Mouse (Mus musculus) T-helper 2 cell (primary cell): ENCODE measurements around the gene Pafah2.

Experiments used
- in situ Hi-C: fragments of 300-600 bp; cut with MboI, MseI; formaldehyde crosslinking; loops from one replicate; pipeline ENCODE4 v1.15.1; 2025; ENCODE audit warnings: high pct_unique_total_duplicates

The Pafah2 gene

DNA sequence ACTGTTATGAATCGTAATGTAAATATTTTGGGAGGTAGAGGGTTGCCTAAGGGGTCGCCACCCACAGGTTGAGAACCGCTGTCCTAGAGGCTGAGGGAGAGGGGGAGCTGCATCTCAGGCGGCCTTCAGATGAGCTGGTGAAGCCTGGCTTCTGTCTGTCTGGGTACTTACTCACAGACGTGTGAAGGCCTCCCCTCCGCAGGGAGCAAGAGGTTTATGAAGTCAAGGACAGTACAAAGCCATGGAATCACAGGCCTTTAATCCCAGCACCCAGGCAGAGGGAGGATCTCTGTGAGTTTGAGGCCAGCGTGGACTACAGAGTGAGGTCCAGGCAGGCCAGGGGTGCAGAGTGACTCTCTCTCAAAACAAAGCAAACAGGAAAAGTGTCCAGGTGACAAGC, 21.0 kb downstream of the Pafah2 start:
- in situ Hi-C loops: no loop called here

- in situ Hi-C loops: no loop called here
These were observed 25.9 kb downstream of the Pafah2 start for GRCm38 (mm10) chr4:134421971-134422370.

- in situ Hi-C loops: no loop called here
These were observed 27.8 kb downstream of the Pafah2 start for GRCm38 (mm10) chr4:134423949-134424348.

GRCm38 (mm10) chr4:134425088-134425487, 29.0 kb downstream of the Pafah2 start:
- in situ Hi-C loops: no loop called here

DNA sequence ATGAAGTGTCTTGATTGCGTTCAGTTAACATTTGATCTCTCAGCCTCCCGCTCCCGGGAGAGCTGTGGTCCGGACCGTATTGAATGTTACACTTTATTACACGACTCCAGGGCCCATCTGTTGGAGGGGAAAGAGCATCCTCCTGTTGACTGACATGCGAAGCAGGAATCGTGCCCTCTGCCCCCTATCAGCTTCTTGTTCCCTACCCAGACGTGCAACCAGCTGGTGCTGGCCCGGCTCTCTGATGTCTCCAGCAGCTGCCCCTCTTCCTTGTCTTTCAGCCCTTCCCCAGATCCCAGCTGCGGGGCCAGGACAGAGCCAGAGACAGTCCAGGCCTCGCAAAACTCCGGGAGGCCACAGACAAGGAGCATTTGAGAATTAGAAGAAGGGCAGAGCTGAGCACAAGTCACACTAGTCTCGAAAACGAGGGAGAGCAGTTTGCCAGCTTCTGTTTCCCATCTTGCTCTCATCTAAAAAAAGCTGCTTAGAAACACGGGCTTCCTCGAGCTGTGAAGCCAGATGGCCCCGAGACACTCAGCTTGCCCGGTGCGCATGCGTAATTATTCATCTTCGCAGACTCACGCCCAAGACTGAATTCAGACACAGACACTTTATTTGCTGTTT, 34.4 kb downstream of the Pafah2 start:
- in situ Hi-C loops: no loop called here

DNA sequence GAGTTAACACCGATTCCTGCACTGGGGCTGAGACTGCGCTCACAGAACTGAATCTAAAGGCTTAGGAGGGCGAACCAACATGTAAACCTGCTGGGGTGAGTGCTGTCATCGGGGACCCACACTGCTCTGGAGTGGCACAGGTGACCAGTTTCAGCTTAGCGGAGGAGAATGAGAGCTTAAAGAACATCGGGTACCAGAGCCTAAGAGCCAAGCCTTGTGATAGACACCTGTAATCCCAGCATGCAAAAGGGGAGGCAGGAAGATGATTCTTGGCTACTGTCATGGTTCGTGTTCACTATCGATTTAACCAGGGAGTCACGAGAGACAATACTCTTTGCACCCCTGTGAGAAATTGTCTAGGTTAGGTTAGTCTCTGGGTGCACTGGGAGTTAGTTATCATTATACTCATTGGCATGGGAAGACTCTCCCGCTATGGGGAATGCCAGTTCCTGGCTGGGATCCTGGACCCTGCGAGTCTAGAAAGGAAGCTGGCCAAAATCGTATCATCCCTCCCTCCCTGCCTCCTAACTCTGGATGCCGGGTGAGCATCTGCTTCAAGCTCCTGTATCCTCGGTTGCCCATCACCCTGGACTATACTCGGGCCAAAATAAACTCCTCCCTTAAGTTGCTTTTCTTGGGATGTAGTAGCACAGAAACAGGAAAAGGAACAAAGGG, 36.7 kb downstream of the Pafah2 start:
- in situ Hi-C loops: no loop called here

DNA sequence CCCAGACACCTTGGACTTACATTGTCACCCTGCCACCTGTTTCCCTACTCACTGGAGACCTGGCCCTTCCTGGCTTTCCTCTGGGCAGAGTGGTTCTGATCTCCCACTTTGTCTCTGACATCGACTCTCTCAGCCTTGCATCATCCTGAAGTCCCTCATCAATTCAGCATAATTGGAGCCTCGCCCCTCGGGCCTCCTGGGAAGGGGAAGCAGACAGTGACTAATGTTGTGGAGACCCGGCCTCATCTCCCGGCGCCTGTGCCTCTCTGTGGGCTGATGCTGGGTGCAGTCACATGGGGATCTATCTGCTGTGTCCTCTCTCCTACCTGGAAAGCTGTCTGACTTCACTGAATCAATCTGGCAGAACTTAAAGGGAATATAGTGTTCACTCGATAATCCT, 40.1 kb downstream of the Pafah2 start:
- in situ Hi-C loops: no loop called here

GRCm38 (mm10) chr4:134436659-134437058, 40.5 kb downstream of the Pafah2 start:
- in situ Hi-C loops: no loop called here

- in situ Hi-C loops: no loop called here
These were observed 43.0 kb downstream of the Pafah2 start for GRCm38 (mm10) chr4:134439119-134439518.

GRCm38 (mm10) chr4:134439919-134440318, 43.8 kb downstream of the Pafah2 start:
- in situ Hi-C loops: no loop called here

- in situ Hi-C loops: no loop called here
These were observed 46.1 kb downstream of the Pafah2 start for GRCm38 (mm10) chr4:134442216-134442615.

DNA sequence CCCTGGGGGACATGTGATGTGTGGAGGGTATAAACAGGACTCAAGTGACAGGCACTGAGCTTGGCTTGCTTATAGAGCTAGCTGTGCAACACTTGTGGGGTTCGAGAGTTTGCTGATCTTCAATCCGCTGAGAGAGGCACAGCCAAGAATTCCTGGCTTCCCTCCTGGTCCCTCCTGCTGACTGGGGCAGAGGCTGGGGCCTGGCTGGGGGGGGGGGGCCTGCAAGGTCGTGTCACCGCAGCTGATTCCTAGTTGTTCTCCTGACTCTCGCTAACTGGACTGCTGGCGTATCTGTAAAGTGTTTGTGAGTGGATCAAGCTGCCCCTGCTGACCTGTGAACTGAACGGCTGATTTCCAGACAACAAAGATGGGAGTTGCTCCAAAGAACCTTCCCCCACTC, 47.5 kb downstream of the Pafah2 start:
- in situ Hi-C loops: no loop called here

- in situ Hi-C loops: no loop called here
These were observed 48.8 kb downstream of the Pafah2 start for GRCm38 (mm10) chr4:134444949-134445348.

- in situ Hi-C loops: no loop called here
These were observed 49.4 kb downstream of the Pafah2 start for GRCm38 (mm10) chr4:134445489-134445888.

GRCm38 (mm10) chr4:134447966-134448365, 51.8 kb downstream of the Pafah2 start:
- in situ Hi-C loops: no loop called here

DNA sequence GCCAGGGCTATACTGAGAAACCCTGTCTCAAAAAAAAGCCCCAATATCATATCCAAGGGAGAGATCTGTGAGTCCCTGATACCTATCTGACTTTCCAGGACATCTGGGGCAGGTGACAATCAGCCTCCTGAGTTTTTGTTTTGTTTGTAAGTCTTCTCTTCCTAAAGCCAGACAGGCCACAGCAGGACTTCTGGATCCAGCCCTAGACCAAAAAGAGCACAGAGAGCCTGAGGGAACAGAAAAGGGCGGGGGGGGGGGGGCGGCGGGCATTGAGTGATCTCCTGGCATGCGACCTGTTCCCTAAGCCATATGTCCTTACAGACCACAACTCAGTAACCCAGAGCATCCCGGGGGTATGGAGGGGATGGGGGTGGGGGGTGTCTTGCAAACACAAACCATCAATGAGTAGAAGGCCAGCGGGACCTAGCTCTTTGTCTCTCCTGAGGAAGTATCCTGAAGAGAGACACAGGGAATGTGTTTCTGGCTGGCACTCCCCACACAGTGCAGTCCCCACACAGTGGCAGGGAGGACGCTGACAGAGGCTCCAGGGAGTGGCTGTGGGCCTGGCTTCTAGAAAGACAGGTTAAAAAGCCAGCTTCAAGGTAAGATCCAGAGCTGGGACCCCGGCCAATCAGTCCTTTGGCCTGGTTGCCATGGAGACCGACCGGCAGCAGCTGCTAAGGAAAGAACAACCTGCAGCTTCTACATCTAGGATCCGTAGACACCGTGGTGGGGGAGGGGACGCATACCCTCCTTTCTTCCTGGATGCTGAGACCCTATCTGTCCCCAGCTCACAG, 53.7 kb downstream of the Pafah2 start:
- in situ Hi-C loops: no loop called here

DNA sequence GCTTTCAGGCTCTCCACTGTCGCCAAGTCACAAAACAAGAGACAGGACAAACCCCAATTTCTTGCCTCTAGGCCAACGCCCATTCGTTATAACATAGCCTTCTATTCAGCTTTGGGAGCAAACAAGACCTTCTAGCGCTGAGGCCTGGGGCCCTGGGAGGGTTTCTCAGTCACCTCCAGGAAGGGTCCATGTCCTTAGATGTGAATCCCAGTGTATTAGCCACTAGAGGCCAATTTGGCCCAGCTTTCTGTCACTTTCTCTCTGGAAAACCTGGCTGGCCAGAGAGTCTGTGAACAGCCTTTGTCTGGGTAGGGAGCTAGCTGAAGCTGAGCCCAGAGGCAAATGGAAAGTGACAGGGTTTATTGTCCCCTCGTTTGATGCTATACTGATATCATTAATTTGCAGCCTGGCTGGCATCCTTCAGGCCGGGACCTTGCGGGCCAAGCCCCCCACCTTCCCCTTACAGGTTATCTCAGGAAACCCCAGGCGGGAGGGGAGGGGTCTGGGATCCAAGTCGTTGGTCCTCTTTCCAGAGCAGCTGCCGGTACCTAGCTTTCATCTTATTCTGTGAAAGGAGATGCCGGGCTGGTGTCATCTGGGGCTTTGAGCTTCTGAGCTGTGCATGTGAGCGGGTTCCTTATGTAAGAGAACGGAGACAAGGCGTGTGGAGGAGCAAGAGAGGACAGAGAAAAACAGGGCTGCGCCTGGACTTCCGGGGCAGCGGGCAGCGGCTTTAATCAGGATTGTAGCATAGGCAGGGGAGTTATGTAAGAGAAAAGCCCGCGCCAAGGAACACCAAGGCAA, 54.5 kb downstream of the Pafah2 start:
- in situ Hi-C loops: no loop called here

DNA sequence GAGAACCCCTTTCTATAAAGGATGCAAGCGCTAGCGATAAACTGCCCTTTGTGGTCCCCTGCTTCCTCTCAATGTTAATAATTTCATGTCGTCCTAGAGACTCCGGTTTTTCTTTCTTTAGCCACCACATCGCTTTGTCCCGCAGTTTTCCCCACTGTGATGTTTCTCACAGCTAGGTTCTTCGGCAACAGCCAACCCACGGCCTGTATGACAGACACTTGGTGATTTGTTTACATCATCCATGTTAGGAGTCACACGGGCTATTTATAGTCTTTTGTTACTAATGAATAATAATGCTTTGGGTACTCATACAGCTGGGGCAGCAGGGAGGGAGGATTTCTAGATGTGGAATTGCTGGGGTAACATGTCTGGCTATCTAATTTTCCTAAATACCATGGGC, 55.4 kb downstream of the Pafah2 start:
- in situ Hi-C loops: no loop called here

- in situ Hi-C loops: no loop called here
These were observed 57.7 kb downstream of the Pafah2 start for GRCm38 (mm10) chr4:134453619-134454400.

- in situ Hi-C loops: no loop called here
These were observed 59.2 kb downstream of the Pafah2 start for GRCm38 (mm10) chr4:134455310-134455709.
